Mouse (Mus musculus): ENCODE measurements around the gene Syn1. TPM values are rescaled to one million over a fixed set of nuclear protein-coding genes. Genes with fewer than 3 reads are reported as not detected.

Syn1 gene
- polyA plus RNA-seq, 1 experiment from 2014 or later = 0.31 TPM

DNA sequence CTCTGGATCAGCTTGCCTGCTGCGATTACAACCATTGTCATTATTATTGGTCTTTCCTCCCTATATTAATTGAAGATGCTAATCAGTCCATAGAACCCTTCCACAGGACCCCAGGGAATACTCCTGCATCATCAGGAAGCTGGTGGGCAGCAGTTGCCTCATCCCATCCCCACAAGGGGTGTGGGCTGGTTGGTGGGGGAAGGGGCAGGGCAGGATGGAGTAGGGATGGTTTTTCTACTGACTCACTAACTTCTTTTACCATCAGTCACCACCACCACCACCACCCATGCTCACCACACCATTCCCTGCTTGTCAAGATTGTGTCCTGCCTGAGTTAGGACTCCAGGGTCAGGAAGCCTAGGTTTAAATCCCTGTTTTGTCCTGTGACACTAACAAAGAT, 51.6 kb downstream of the Syn1 start:
- no peaks in the 10 kb centered on the region for H3K4me1 ChIP-seq (replicated peaks; ENCODE audit: control insufficient read depth, insufficient read depth, low read length)
- no peaks in the 10 kb centered on the region for H3K27me3 ChIP-seq (ENCODE audit: control insufficient read depth, insufficient read depth, low read depth, low read length)
- 83% methylated on average over 1 of the region's 1 CpGs for WGBS
- ATAC-seq (ENCODE audit: low read depth) = no peak
- no peak overlapping the region for H3K9ac ChIP-seq (ENCODE audit: low read length)
- no peaks in the 10 kb centered on the region for H3K36me3 ChIP-seq (ENCODE audit: control insufficient read depth, insufficient read depth, low read length)
- no peak overlapping the region for H3K4me2 ChIP-seq (ENCODE audit: low read depth, low read length)
- no peaks in the 10 kb centered on the region for H3K9me3 ChIP-seq (ENCODE audit: control insufficient read depth, low read length)
- no peak overlapping the region for H3K27ac ChIP-seq (ENCODE audit: low read length)
- H3K4me3 ChIP-seq (ENCODE audit: low read length) = no peak overlapping the region

DNA sequence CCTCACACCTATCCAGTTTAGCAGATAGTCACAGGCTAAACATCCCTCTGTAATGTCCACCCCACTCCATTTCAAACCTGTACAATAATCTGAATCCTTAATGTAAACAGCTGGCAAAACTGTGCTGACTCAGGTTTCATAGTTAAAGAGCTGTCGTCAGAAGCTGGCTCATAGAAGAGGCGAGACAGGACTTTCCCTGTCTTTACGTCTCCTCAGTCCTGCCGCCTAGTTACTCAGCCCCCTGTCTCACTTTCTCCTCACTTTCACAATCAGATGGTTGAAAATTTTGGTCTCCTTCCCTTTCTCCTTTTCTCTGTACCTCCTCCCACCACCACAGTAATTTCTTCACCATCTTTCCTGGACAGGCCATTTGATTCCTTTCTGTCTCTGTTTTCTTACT, 52.7 kb downstream of the Syn1 start:
- 45% methylated on average over 4 of the region's 4 CpGs for WGBS
- H3K4me3 ChIP-seq (ENCODE audit: low read length) = no peak overlapping the region
- no peaks in the 10 kb centered on the region for H3K4me1 ChIP-seq (replicated peaks; ENCODE audit: control insufficient read depth, insufficient read depth, low read length)
- ATAC-seq (ENCODE audit: low read depth) = no peak
- H3K9ac ChIP-seq (ENCODE audit: low read length) = no peak overlapping the region
- no peaks in the 10 kb centered on the region for H3K27me3 ChIP-seq (ENCODE audit: control insufficient read depth, insufficient read depth, low read depth, low read length)
- no peak overlapping the region for H3K4me2 ChIP-seq (ENCODE audit: low read depth, low read length)
- H3K36me3 ChIP-seq (ENCODE audit: control insufficient read depth, insufficient read depth, low read length) = no peaks in the 10 kb centered on the region
- H3K9me3 ChIP-seq (ENCODE audit: control insufficient read depth, low read length) = no peaks in the 10 kb centered on the region
- H3K27ac ChIP-seq (ENCODE audit: low read length) = no peak overlapping the region

DNA sequence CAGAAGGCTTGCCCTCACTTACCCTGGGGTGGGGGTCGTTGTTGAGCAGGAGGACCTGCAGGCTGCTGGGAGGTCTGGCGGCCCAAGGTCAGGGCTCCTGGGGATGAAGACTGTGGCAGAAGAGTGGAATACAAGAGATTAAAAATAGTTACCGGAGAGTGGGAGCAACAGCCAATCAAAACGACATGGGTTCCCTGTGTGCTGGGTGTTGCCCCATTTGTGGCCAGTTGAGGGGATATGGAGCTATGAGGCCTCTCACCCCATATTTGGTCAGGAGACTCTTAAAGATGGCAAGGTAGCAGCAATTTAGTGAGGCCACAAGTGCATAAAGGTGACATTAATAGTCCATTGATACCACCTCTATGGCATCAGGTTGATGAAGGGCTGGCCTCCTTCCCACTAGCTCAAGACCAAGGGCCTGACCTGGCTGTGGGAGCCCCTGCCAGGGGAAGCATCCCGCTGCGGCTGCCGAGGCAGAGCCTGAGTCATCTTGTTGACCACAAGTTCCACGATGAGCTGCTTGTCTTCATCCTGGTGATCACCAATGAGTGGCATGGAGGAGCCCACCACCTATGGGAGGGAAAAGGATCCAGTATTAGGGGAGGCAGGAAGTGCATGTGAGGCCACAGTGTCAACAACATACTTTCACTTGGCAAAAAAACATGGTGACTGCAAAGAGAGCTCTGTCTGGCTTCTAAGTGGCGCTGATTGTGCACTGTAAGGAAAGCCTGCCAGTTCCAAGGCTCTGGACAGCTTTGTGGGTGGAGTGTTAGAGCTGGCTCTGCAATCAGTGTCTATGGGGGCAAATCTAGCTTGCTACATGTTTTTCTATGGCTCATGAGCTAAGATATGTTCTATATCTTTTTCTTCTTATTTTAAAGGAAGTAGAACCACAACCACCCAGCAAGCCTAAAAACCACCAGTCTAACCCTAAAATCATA, 57.4 kb downstream of the Syn1 start:
- 80% methylated on average over 9 of the region's 9 CpGs for WGBS
- H3K4me1 ChIP-seq (replicated peaks; ENCODE audit: control insufficient read depth, insufficient read depth, low read length) = no peaks in the 10 kb centered on the region; the same call in 1 of the 2 replicates
- H3K9ac ChIP-seq (ENCODE audit: low read length) = no peak overlapping the region
- no peak overlapping the region for H3K4me2 ChIP-seq (ENCODE audit: low read depth, low read length)
- H3K4me3 ChIP-seq (ENCODE audit: low read length) = no peak overlapping the region
- no peaks in the 10 kb centered on the region; the same call in 1 of the 2 replicates for H3K36me3 ChIP-seq (ENCODE audit: control insufficient read depth, insufficient read depth, low read length)
- H3K27ac ChIP-seq (ENCODE audit: low read length) = no peak overlapping the region
- H3K27me3 ChIP-seq (ENCODE audit: control insufficient read depth, insufficient read depth, low read depth, low read length) = no peaks in the 10 kb centered on the region
- no peaks in the 10 kb centered on the region for H3K9me3 ChIP-seq (ENCODE audit: control insufficient read depth, low read length)
- ATAC-seq (ENCODE audit: low read depth) = peak; percentile 6; the same call in 1 of the 2 replicates

- Histone ChIP-seq H3K4me3 (ENCODE audit: low read length) (no peak overlapping the region), H3K27me3 (ENCODE audit: control insufficient read depth, insufficient read depth, low read depth, low read length) (no peaks in the 10 kb centered on the region), H3K36me3 (ENCODE audit: control insufficient read depth, insufficient read depth, low read length) (no peaks in the 10 kb centered on the region; the same call in none of the 2 replicates), H3K9me3 (ENCODE audit: control insufficient read depth, low read length) (no peaks in the 10 kb centered on the region), H3K4me1 (replicated peaks; ENCODE audit: control insufficient read depth, insufficient read depth, low read length) (no peaks in the 10 kb centered on the region; the same call in 1 of the 2 replicates), H3K9ac (ENCODE audit: low read length) (peak overlapping the region; percentile 39; the same call in 1 of the 2 replicates), H3K4me2 (ENCODE audit: low read depth, low read length) (0 out of 2 replicates have a peak overlapping the region, but pooled peaks have one; percentile 1), H3K27ac (ENCODE audit: low read length) (no peak overlapping the region)
- ATAC-seq (ENCODE audit: low read depth) = peak; percentile 46
- WGBS = 27% methylated on average over 28 of the region's 29 CpGs
These were observed 58.4 kb downstream of the Syn1 start for GRCm38 (mm10) chrX:20862105-20863065.

DNA sequence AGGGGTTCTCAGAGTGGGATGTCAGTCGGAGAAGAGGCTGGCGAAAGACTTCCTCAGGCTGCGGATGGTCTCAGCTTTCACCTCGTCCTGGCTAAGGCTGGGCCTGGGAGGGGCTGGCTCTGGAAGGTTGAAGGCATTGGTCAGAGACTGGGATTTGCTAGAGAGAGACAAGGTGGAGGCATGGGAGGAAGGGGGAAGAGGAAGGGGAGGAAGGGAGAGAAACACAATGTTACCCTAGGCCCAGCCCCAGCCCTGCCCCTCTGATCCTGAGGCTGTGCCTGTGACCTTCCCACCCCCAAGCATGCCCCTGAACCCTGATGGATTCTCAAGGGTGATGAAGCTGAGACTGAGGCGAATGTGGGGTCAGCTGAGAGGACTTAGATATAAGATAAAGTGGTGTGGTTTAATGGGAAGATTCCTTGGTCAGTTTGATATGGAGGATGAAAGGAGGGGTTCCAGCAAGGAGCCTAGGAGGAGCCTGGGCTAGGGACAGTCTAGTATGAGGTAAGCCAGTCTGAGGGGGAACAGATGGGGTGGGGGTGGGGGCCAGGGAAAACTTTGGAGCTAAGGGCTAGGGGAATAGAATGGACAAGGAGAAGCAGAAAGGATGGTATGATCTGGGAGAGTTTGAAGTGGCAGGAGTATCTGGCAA, 59.2 kb downstream of the Syn1 start:
- ATAC-seq (ENCODE audit: low read depth) = peak; percentile 37
- Histone ChIP-seq H3K9me3 (ENCODE audit: control insufficient read depth, low read length) (no peaks in the 10 kb centered on the region), H3K9ac (ENCODE audit: low read length) (no peak overlapping the region), H3K27ac (ENCODE audit: low read length) (no peak overlapping the region), H3K4me2 (ENCODE audit: low read depth, low read length) (no peak overlapping the region), H3K4me3 (ENCODE audit: low read length) (no peak overlapping the region), H3K27me3 (ENCODE audit: control insufficient read depth, insufficient read depth, low read depth, low read length) (no peaks in the 10 kb centered on the region), H3K4me1 (replicated peaks; ENCODE audit: control insufficient read depth, insufficient read depth, low read length) (no peaks in the 10 kb centered on the region; the same call in 1 of the 2 replicates), H3K36me3 (ENCODE audit: control insufficient read depth, insufficient read depth, low read length) (no peaks in the 10 kb centered on the region; the same call in none of the 2 replicates)
- 31% methylated on average over 5 of the region's 5 CpGs for WGBS

DNA sequence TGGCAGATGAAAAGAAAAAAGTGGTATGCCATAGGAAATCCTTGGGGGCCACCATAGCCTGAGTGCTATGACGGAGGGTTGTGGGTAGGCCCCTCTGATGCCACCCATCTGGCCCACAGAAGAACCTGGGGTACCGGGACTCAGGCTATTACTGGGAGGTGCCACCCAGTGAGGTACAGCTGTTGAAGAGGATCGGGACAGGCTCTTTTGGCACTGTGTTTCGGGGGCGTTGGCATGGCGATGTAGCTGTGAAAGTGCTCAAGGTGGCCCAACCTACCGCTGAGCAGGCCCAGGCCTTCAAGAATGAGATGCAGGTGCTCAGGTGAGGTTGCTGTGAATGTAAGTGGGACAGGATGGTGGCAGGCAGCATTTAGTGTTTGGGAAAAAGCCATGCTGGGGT, 67.0 kb downstream of the Syn1 start:
- H3K4me1 ChIP-seq (replicated peaks; ENCODE audit: control insufficient read depth, insufficient read depth, low read length) = no peaks in the 10 kb centered on the region
- peaks cover 2% of the 10 kb centered on the region for H3K36me3 ChIP-seq (ENCODE audit: control insufficient read depth, insufficient read depth, low read length)
- H3K4me3 ChIP-seq (ENCODE audit: low read length) = no peak overlapping the region
- 85% methylated on average over 7 of the region's 7 CpGs for WGBS
- no peak overlapping the region for H3K9ac ChIP-seq (ENCODE audit: low read length)
- ATAC-seq (ENCODE audit: low read depth) = no peak
- no peak overlapping the region for H3K27ac ChIP-seq (ENCODE audit: low read length)
- no peaks in the 10 kb centered on the region for H3K9me3 ChIP-seq (ENCODE audit: control insufficient read depth, low read length)
- no peak overlapping the region for H3K4me2 ChIP-seq (ENCODE audit: low read depth, low read length)
- no peaks in the 10 kb centered on the region for H3K27me3 ChIP-seq (ENCODE audit: control insufficient read depth, insufficient read depth, low read depth, low read length)

DNA sequence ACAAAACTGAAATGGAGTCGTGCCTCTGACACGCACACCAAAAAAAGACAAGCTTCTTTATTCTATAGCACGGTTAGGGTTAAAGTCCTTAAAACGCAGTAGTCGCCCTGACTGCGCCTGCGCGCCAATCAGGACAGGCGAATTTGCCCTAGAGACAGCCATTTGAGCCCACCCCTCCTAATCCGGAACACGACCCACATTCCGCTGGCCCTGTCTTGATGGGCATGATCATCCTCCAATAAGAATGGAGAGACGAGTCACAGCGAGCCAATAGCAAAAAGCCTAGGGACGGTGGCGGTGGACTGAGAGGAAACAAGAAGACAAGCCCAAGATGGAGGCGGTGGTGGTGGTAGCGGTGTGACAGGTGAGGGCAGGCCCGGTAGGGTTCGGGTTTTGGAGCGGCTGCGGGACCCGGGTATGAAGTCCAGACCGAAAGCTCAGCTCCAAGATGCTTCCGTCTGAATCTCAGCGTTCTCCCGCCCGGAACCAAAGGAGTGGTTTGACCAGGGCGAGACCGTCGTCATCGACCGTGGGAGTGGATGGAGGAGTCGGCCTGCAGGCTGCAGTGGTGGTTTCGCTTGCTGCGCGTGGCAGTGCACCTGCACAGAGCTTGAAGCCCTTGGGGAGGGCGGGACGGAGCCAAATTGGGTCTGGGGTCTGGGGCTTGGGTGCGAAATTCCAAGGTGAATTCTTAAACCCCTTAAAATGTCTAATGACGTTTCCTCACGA, 72.4 kb downstream of the Syn1 start:
- Histone ChIP-seq H3K4me3 (ENCODE audit: low read length) (peak overlapping the region; percentile 70), H3K9me3 (ENCODE audit: control insufficient read depth, low read length) (no peaks in the 10 kb centered on the region), H3K4me1 (replicated peaks; ENCODE audit: control insufficient read depth, insufficient read depth, low read length) (no peaks in the 10 kb centered on the region), H3K4me2 (ENCODE audit: low read depth, low read length) (peak overlapping the region; percentile 62), H3K9ac (ENCODE audit: low read length) (peak overlapping the region; percentile 73), H3K36me3 (ENCODE audit: control insufficient read depth, insufficient read depth, low read length) (0 out of 2 replicates have a peak, but pooled peaks cover under 1% of the 10 kb centered on the region), H3K27ac (ENCODE audit: low read length) (peak overlapping the region; percentile 42), H3K27me3 (ENCODE audit: control insufficient read depth, insufficient read depth, low read depth, low read length) (no peaks in the 10 kb centered on the region)
- peak; percentile 99 for ATAC-seq (ENCODE audit: low read depth)
- 13% methylated on average over 42 of the region's 42 CpGs for WGBS

DNA sequence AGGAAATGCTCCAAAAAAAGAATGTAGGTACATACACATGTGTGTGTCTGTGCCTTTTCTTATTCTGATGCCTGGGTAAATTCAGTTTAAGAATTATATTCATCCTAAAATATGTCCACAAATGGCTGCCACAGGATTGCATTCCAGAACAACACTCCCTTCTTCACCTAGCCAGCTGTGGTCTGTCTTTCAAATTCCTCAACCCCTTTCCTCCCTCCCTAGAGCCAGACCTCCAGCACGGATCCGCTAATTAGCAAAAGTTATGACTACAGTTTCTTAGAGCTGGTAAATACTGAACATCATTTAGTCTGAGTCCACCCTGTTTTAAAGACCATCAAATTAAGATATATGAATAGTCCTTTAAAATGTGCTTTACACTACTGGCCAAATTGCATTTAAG, 73.0 kb downstream of the Syn1 start:
- Histone ChIP-seq H3K4me3 (ENCODE audit: low read length) (peak overlapping the region; percentile 70), H3K27me3 (ENCODE audit: control insufficient read depth, insufficient read depth, low read depth, low read length) (no peaks in the 10 kb centered on the region), H3K27ac (ENCODE audit: low read length) (peak overlapping the region; percentile 42), H3K9me3 (ENCODE audit: control insufficient read depth, low read length) (no peaks in the 10 kb centered on the region), H3K36me3 (ENCODE audit: control insufficient read depth, insufficient read depth, low read length) (no peaks in the 10 kb centered on the region), H3K4me1 (replicated peaks; ENCODE audit: control insufficient read depth, insufficient read depth, low read length) (no peaks in the 10 kb centered on the region), H3K4me2 (ENCODE audit: low read depth, low read length) (peak overlapping the region; percentile 50), H3K9ac (ENCODE audit: low read length) (0 out of 2 replicates have a peak overlapping the region, but pooled peaks have one; percentile 26)
- WGBS = 18% methylated on average over 2 of the region's 2 CpGs
- ATAC-seq (ENCODE audit: low read depth) = peak; percentile 32; the same call in 1 of the 2 replicates

All from lung, embryonic 16.5 days (tissue).